Mouse (Mus musculus) mouse embryonic stem cell (cell line): ENCODE results near the gene Cbx7.

Experiments used
- in situ Hi-C, 2 experiments: fragments of 300-500 bp; cut with MboI; formaldehyde crosslinking; loops; 1 replicate in 1 of 2; 3 replicates in 1 of 2; pipeline ENCODE4 v1.14.3; 2019 to 2020; ENCODE audit warnings: low sequenced_read_pairs in 2 of 2, low pct_unique_long_range_greater_than_20kb in 1 of 2, mixed read lengths in 1 of 2; ENCODE audit not compliant: unreplicated experiment in 1 of 2

Gene Cbx7

GRCm38 (mm10) chr15:79970940-79971339, at the start of gene Cbx7:
Gene Cbx7, minus strand, starts transcription at chr15:79971119.
- in situ Hi-C loops: no loop called here

DNA sequence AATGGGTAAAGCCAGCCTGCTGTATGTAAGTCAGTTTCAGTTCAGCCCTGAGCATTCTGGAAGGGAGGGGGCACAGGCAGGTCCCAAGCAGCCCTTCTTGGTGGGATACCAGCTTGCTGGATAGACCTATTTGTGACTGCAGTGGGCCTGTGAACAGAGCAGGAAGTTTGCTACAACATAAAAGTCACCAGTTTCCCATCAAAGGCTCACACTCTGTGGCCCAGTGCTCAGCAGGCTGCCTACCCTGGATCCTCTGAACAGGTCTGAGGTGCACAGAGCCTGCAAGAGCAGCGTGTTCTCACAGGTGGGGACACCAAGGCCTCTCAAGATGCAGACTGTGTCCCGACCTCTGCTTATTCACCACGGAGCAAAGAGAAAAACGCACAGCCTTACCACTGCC, 49.6 kb upstream of the Cbx7 start:
- in situ Hi-C loops: no loop called here

- in situ Hi-C loops: loop anchor here (5.0 to 10.0 kb wide), 2 partner anchors 37 to 75 kb away; no protein-coding TSS in a partner anchor
Measured at GRCm38 (mm10) chr15:80019625-80020024, 48.7 kb upstream of the Cbx7 start.

GRCm38 (mm10) chr15:80019220-80019619, 48.3 kb upstream of the Cbx7 start:
- in situ Hi-C loops: loop anchor here (5.0 to 10.0 kb wide), 2 partner anchors 37 to 74 kb away; no protein-coding TSS in a partner anchor

- in situ Hi-C loops: loop anchor here (5.0 to 10.0 kb wide), 2 partner anchors 34 to 72 kb away; no protein-coding TSS in a partner anchor
Measured at GRCm38 (mm10) chr15:80016563-80017301, 45.8 kb upstream of the Cbx7 start.

DNA sequence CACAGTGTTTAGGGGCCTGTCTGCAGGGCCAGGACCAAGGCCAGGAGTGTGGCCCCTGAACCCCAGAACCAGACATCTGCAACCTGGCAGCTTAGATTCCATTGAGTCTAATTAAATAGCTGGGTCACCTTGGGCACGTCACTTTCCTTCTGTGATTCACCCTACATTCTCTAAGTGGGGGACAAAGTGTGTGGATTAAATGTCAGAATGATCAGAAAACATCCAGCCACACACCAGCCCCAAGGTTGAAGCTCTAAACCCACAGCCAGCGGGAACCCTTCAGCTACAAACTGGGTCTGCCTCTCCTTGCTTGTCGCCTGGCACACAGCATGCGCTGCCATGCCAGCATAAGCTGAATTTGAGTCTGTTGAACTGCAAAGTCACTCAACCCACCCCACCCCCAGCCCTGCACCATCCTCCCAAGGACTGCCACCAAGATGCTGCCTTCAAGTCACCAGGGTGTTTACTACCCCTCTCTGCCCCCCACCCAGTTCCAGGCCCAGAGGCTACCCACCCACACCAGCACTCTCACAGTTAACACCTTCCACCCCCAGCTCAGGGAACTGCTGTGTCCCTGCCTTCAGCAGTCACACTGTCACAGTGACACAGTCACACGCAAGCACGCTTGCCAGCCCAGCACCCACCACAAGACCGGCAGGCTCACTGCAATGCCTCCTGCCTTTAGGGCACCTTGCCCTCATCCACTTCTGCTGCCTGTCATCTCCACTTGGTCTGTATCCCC, 44.5 kb upstream of the Cbx7 start:
- in situ Hi-C loops: loop anchor here (5.0 to 10.0 kb wide), 2 partner anchors 33 to 71 kb away; no protein-coding TSS in a partner anchor

DNA sequence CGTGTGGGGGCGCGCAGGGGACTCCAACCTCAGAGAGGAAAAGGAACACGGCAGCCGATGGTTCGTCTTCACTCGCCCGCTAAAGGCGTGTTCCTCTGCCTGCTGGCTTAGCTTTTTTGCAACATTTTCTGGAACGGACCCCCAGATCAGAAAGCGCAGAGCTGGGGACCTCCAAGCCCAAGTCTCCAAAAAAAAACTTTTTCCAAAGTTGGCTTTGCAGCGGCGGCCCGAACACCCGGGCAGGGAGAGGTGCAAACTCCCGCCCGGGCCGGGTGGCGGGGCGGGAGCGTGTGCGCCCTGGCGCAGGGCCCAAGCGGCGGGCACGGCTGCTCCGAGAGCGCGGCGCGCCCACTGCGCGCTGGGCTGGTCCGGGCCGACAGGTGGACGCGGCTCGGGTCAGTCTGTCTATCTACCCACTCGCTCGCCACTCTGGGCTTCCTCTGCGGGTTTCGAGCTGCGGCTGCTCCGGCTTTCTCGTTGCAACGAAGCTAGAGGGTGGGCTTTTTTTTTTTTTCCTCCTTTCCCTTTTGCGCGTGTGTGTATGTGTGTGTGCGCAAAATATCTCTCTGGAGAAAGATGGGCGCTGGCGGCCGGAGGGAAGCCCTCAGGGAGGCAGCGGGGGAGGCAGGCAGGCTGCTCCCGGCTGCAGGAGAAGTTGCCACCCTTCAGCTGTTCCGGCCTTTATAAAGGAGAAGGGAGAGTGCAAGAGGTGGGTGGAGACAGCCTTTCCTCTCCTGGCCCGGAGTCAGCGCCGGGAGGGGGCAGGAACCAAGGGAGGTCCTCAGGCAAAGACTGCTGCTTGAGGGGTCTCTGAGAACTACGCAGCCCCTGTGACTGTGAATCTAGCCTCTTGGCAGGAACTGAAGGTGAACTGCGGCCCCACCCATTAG, 43.6 kb upstream of the Cbx7 start, which contains the start of gene Pdgfb:
TSS of gene Pdgfb (minus strand) at position 657 of the 890 bp plus-strand sequence.
- in situ Hi-C loops: loop anchor here (5.0 to 10.0 kb wide), 2 partner anchors 32 to 70 kb away; no protein-coding TSS in a partner anchor

DNA sequence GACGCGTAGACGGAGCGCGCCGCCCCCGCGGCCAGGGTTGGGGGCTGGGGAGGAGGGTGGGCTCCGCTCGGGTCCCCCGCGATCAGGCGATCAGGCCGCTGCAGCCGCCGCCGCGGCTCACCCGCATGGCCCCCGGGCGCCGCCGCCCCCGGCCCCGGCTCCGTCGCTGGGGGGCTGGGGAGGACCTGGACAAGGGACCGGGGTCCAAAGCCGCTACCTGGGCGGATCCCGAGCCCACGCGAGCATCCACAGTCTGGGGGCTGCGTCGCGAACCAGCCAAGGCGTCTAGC, 43.1 kb upstream of the Cbx7 start:
- in situ Hi-C loops: loop anchor here in 1 of 2 experiments (10.0 kb wide), 1 partner anchor 69 kb away; no protein-coding TSS in a partner anchor

- in situ Hi-C loops: loop anchor here in 1 of 2 experiments (10.0 kb wide), 1 partner anchor 69 kb away; no protein-coding TSS in a partner anchor
Measured at GRCm38 (mm10) chr15:80013256-80014030, 42.5 kb upstream of the Cbx7 start.

- in situ Hi-C loops: loop anchor here in 1 of 2 experiments (10.0 kb wide), 1 partner anchor 68 kb away; no protein-coding TSS in a partner anchor
Measured at GRCm38 (mm10) chr15:80012527-80013201, 41.7 kb upstream of the Cbx7 start.

- in situ Hi-C loops: loop anchor here in 1 of 2 experiments (10.0 kb wide), 1 partner anchor 67 kb away; no protein-coding TSS in a partner anchor
Measured at GRCm38 (mm10) chr15:80011778-80012526, 41.0 kb upstream of the Cbx7 start.

DNA sequence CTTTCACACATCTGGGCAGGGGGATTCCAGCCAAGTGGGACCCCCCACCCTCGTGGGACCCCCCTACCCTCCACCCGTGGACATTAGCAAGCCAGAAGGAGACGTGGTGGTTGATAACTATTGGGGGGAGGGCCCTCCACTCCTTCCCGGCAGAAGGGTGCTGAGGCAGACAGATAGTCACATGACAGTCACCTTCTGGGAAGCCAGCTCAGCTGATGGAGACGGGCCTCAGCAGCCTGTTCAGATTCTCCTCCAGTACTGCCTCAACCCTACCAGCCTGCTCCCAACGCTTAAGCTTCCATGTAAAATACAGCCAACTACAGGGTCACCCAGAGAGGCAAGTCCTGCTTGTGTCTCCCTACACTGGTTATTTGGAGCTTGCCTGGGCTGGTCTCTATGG, 40.3 kb upstream of the Cbx7 start:
- in situ Hi-C loops: loop anchor here in 1 of 2 experiments (10.0 kb wide), 1 partner anchor 66 kb away; no protein-coding TSS in a partner anchor

GRCm38 (mm10) chr15:80010182-80010558, 39.3 kb upstream of the Cbx7 start:
- in situ Hi-C loops: loop anchor here in 1 of 2 experiments (10.0 kb wide), 1 partner anchor 65 kb away; no protein-coding TSS in a partner anchor

GRCm38 (mm10) chr15:80009421-80010181, 38.7 kb upstream of the Cbx7 start:
- in situ Hi-C loops: loop anchor here in 1 of 2 experiments (10.0 kb wide), 1 partner anchor 65 kb away; no protein-coding TSS in a partner anchor

DNA sequence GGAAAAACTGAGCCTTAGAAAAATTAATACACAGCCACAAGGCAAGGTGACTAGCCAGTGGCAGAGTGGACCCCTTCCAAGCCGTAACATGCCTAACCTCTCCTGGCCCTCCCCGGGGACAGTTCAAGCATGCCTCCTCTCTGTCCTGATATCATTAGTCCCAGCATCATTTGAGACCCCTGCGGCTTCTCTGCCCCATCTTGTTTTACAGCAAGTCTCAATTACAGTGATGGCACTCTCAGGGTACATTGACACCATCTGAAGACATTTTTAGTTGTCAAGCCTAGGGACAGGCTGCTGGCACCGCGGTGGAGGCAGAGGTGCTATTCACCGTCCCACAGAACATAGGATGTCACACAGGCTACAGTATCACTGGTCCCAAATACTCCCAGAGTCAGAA, 37.5 kb upstream of the Cbx7 start:
- in situ Hi-C loops: no loop called here

DNA sequence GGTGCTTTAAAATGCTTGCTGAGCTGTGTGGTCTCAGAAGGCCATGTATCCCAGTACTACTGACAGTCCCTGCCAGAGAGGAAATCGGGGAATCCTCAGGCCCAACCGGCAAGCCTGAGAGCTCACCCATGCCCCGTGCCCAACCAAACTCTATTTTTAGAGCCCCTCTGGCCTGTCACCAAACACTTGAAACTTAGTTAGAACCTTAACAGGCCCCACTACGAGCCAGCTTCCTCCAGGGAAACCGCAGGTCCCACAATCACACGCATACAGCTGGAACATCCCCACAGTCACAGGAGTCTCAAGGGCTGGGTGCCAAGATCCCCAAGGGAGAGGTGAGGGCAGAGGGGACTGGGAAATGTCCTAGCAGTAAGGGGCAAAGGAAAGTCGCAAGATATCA, 35.2 kb upstream of the Cbx7 start:
- in situ Hi-C loops: no loop called here
